Mouse (Mus musculus) right cerebral cortex, postnatal 36 days (tissue): ENCODE data around the gene Gja3.
"Not testable (repeated sequence)": the region's sequence is repeated elsewhere in the genome, so short reads cannot be mapped to it uniquely, and the experiment has no call there.

ENCODE experiments used
- DNase-seq, 2 experiments: peaks; one replicate each; pipeline ENCODE4 v3.0.0; 2022; ENCODE audit warnings: low spot score in 2 of 2, mixed read lengths in 1 of 2

The Gja3 gene

GRCm38 (mm10) chr14:57034926-57035498, 22.9 kb downstream of the Gja3 start:
- no peak for DNase-seq

- no peak for DNase-seq
Measured at GRCm38 (mm10) chr14:57034135-57034534, 23.8 kb downstream of the Gja3 start.

GRCm38 (mm10) chr14:57032850-57033249, 25.1 kb downstream of the Gja3 start:
- no peak for DNase-seq

GRCm38 (mm10) chr14:57018436-57018835, 39.5 kb downstream of the Gja3 start:
- DNase-seq: no peak

GRCm38 (mm10) chr14:57016806-57017205, 41.1 kb downstream of the Gja3 start:
- not testable (repeated sequence) for DNase-seq

- no peak for DNase-seq
Measured at GRCm38 (mm10) chr14:56988621-56989020, 69.3 kb downstream of the Gja3 start.
